Mouse (Mus musculus) lung, postnatal 0 days (tissue): ENCODE data around the gene Efcab11. TPM values are rescaled to one million over a fixed set of nuclear protein-coding genes. Genes with fewer than 3 reads are reported as not detected.
A peak's percentile ranks its signal among the peaks of the same experiment; 100 is the strongest.

ENCODE experiments used
- ATAC-seq: fragments of 200-750 bp; cut with Nextera tagmentation; 2 replicates; pipeline ENCODE4 v1.8.0; 2017; ENCODE audit warnings: moderate library complexity
- DNase-seq: peaks from one replicate; pipeline ENCODE4 v3.0.0-alpha.2; 2016; ENCODE audit warnings: low spot score
- H3K27ac ChIP-seq: fragments of 300-500 bp; sonication (generic); 2 replicates; pipeline ENCODE4 v1.5.1; 2014; ENCODE audit warnings: antibody characterized with exemption, mild to moderate bottlenecking, low read length, mixed read lengths
- H3K27me3 ChIP-seq: fragments of 300-500 bp; sonication (generic); replicated peaks from 2 replicates; pipeline ENCODE4 v1.6.1; 2014; ENCODE audit warnings: low read length, mixed read lengths; ENCODE audit not compliant: insufficient read depth
- H3K36me3 ChIP-seq: fragments of 300-500 bp; sonication (generic); 2 replicates; pipeline ENCODE4 v1.6.1; 2014; ENCODE audit warnings: low read length, mixed read lengths; ENCODE audit not compliant: insufficient read depth
- H3K4me1 ChIP-seq: fragments of 300-500 bp; sonication (generic); 2 replicates; pipeline ENCODE4 v1.6.1; 2014; ENCODE audit warnings: antibody characterized with exemption, low read depth, low read length, mixed read lengths; ENCODE audit not compliant: insufficient read depth
- H3K4me2 ChIP-seq: fragments of 300-500 bp; sonication (generic); replicated peaks from 2 replicates; pipeline ENCODE4 v1.6.1; 2014; ENCODE audit warnings: low read depth, mild to moderate bottlenecking, low read length, moderate library complexity, mixed read lengths
- H3K4me3 ChIP-seq: fragments of 300-500 bp; sonication (generic); 2 replicates; pipeline ENCODE4 v1.5.1; 2014; ENCODE audit warnings: low read depth, low read length
- H3K9ac ChIP-seq: fragments of 300-500 bp; sonication (generic); replicated peaks from 2 replicates; pipeline ENCODE4 v1.6.1; 2014; ENCODE audit warnings: low read depth, mild to moderate bottlenecking
- H3K9me3 ChIP-seq: fragments of 300-500 bp; sonication (generic); 2 replicates; pipeline ENCODE4 v1.6.1; 2016; ENCODE audit warnings: low read length, mixed read lengths
- CTCF ChIP-seq: IDR thresholded peaks from 2 replicates; pipeline ENCODE4 v1.5.1; 2016; ENCODE audit warnings: antibody characterized with exemption, mild to moderate bottlenecking
- EP300 ChIP-seq: IDR thresholded peaks from 2 replicates; pipeline ENCODE4 v1.6.1; 2016; ENCODE audit warnings: antibody characterized with exemption, mild to moderate bottlenecking, control low read depth
- WGBS: fragments of 180-500 bp; shearing (Covaris S2); extraction: QIAGEN DNeasy Blood & Tissue Kit; methylation state at CpG from one replicate; pipeline ENCODE4 v1.1.7; 2014; 5-methylcytosine and 5-hydroxymethylcytosine counted together
- polyA plus RNA-seq: library from polyadenylated mRNA; unstranded; fragments of >200 nt; fragmentation: Nextera tagmentation; extraction: Ambion mirVana; gene quantifications from 2 replicates; pipeline ENCODE4 v1.2.1, GENCODE M21; 2015

Efcab11 gene
- polyA plus RNA-seq, 1 experiment from 2014 or later, result 2.2 TPM

DNA sequence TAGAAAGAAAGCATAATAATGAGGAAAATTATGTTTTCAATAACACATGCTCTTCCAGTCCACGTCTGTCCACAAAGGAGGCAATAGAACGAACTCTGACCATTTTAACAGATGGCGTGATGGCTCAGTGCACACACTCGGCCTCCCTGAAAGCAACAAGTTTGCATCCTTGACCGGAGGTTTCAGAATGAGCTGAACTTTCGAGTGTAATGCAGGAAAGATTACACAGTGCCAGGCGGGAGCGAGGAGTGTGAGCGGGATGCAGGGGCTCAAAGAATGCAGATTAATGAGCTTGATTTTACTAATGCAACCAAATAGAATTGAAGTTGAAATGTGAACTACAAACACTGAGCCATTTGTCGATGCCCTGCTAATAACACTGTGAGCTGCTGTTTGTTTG, 149.1 kb downstream of the Efcab11 start:
- Histone ChIP-seq H3K9me3 (no peaks in the 10 kb centered on the region), H3K36me3 (no peaks in the 10 kb centered on the region), H3K4me3 (no peak overlapping the region), H3K27ac (no peak overlapping the region), H3K27me3 (no peaks in the 10 kb centered on the region), H3K9ac (no peak overlapping the region), H3K4me1 (no peaks in the 10 kb centered on the region), H3K4me2 (no peak overlapping the region)
- no peak for TF ChIP-seq EP300
- no peak for TF ChIP-seq CTCF
- 75% methylated on average over 10 of the region's 10 CpGs for WGBS
- ATAC-seq, result no peak
- no peak for DNase-seq

DNA sequence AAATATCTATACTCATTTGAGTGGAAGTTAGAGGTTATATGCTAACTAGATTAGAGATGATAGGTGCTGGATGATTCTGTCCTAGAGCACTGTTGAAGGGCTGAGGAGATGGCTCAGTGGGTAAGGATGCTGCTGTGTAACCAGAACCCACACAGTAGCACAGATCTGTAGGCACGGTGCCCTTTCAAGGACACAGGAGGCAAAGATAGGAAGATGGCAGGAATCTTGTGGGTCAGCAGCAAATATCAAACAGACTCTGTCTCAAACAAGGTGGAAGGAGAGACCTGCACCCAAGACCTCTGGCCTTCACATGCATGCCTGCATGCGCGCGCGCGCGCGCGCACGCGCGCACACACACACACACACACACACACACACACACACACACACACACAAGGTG, 160.0 kb downstream of the Efcab11 start:
- WGBS, result 98% methylated on average over 12 of the region's 12 CpGs
- no peak overlapping the region for H3K4me3 ChIP-seq

DNA sequence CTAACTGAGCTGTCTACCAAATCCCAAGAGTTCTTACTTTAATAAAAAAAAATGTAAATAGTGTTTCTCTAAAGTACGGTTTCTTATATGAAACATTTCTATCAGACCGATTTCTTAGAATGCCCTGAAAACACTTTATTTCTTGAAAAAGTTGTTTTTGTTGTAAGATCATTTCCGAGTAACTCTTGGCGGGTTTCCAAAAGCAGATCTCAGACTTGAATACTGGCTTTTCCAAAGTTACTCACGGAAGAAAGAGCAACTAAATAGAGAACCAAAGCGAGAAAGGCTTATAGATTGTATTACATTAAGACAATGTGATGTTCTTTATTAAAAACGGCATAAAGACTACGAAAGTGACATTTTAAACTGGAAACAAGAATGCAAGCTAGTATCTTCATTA, 160.4 kb downstream of the Efcab11 start:
- H3K4me1 ChIP-seq, result no peaks in the 10 kb centered on the region
- no peak overlapping the region for H3K27ac ChIP-seq
- H3K9ac ChIP-seq, result no peak overlapping the region
- H3K27me3 ChIP-seq, result no peaks in the 10 kb centered on the region
- DNase-seq (peak; percentile 61), ATAC-seq (no peak)
- no peak overlapping the region for H3K4me3 ChIP-seq
- no peaks in the 10 kb centered on the region for H3K36me3 ChIP-seq
- H3K9me3 ChIP-seq, result no peaks in the 10 kb centered on the region
- no peak overlapping the region for H3K4me2 ChIP-seq
- 64% methylated on average over 8 of the region's 8 CpGs for WGBS
- no peak for TF ChIP-seq CTCF
- TF ChIP-seq EP300, result no peak

More for the DNA sequence above, 160.0 kb downstream of the Efcab11 start:
- TF ChIP-seq CTCF (no peak), EP300 (no peak)
- Histone ChIP-seq H3K9ac (no peak overlapping the region), H3K27me3 (no peaks in the 10 kb centered on the region), H3K4me2 (no peak overlapping the region), H3K9me3 (no peaks in the 10 kb centered on the region), H3K36me3 (no peaks in the 10 kb centered on the region), H3K27ac (no peak overlapping the region), H3K4me1 (no peaks in the 10 kb centered on the region)
- no peak for DNase-seq
- ATAC-seq, result no peak

DNA sequence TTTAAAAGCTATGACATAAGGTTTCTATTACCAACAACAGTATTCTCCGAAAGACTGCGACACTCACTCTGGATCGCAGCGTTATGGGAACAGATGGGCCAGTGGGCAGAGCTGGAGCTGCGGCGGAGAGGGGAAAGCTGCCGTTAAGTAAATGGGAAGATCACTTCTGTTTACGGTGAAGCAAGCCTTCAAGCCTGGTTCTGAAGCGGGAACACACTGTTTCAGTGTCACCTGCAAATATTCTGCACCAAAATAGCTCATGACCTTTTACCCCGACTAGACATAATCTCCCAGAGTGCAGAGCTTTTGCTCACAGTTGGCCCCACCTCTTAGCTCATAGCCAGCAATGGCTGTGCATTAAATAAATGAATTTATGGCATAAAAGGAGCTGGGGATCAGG, 162.9 kb downstream of the Efcab11 start:
- Histone ChIP-seq H3K27ac (no peak overlapping the region), H3K4me1 (no peaks in the 10 kb centered on the region), H3K4me3 (no peak overlapping the region), H3K9ac (no peak overlapping the region), H3K27me3 (no peaks in the 10 kb centered on the region), H3K9me3 (no peaks in the 10 kb centered on the region), H3K4me2 (no peak overlapping the region), H3K36me3 (no peaks in the 10 kb centered on the region)
- 57% methylated on average over 10 of the region's 10 CpGs for WGBS
- TF ChIP-seq EP300, result 0 out of 2 replicates have a peak, but pooled peaks have one; percentile 24
- no peak for TF ChIP-seq CTCF
- peak; percentile 68 for DNase-seq
- ATAC-seq, result peak; percentile 64

GRCm38 (mm10) chr12:99719777-99720176, 164.5 kb downstream of the Efcab11 start:
- 83% methylated on average over 11 of the region's 11 CpGs for WGBS
- H3K4me1 ChIP-seq, result no peaks in the 10 kb centered on the region
- TF ChIP-seq CTCF, result no peak
- no peak for TF ChIP-seq EP300
- H3K27ac ChIP-seq, result no peak overlapping the region
- no peaks in the 10 kb centered on the region for H3K27me3 ChIP-seq
- ATAC-seq (no peak), DNase-seq (no peak)
- H3K9me3 ChIP-seq, result no peaks in the 10 kb centered on the region
- H3K36me3 ChIP-seq, result no peaks in the 10 kb centered on the region
- no peak overlapping the region for H3K4me3 ChIP-seq
- no peak overlapping the region for H3K4me2 ChIP-seq
- H3K9ac ChIP-seq, result no peak overlapping the region

GRCm38 (mm10) chr12:99718161-99718560, 166.1 kb downstream of the Efcab11 start:
- TF ChIP-seq EP300 (no peak), CTCF (no peak)
- WGBS, result 87% methylated on average over 2 of the region's 2 CpGs
- Histone ChIP-seq H3K4me2 (no peak overlapping the region), H3K9me3 (no peaks in the 10 kb centered on the region), H3K36me3 (no peaks in the 10 kb centered on the region), H3K27me3 (no peaks in the 10 kb centered on the region), H3K4me1 (no peaks in the 10 kb centered on the region), H3K9ac (no peak overlapping the region), H3K4me3 (no peak overlapping the region), H3K27ac (no peak overlapping the region)
- ATAC-seq (no peak), DNase-seq (no peak)

DNA sequence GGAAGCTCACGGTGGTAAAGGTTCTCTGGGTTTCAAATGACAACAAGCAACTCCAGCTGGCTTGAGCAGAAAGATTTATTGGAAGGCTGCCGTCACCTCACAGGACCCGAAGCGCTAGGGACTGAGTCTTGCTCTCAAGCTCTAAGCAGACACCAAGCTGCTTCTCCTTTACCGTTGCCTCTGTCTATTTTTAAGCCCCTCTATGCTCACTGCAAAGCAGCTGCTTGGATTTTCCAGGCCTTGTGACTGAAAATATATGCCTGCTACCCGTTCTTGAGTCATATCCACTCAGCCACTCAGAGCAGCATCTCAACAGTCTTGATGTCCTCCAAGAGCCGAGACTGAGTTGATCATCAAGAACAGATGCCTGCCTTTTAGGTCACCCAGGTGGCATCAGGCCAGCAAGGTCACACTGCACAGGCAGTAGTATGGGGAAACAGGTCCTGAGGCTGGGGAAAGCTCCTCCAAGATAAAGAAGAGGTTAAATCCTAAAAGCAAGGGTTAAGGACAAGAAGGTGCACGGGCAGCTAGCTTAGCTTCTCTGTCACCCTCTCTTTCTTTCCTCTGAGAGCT, 168.1 kb downstream of the Efcab11 start:
- Histone ChIP-seq H3K36me3 (no peaks in the 10 kb centered on the region), H3K27me3 (no peaks in the 10 kb centered on the region), H3K27ac (no peak overlapping the region), H3K4me2 (no peak overlapping the region), H3K4me3 (no peak overlapping the region), H3K4me1 (no peaks in the 10 kb centered on the region), H3K9ac (no peak overlapping the region), H3K9me3 (no peaks in the 10 kb centered on the region)
- ATAC-seq (no peak), DNase-seq (no peak)
- 66% methylated on average over 8 of the region's 8 CpGs for WGBS
- TF ChIP-seq CTCF, result no peak
- TF ChIP-seq EP300, result no peak
